Mouse (Mus musculus): Measurements from ENCODE around the gene Gabbr1.
A peak's percentile ranks its signal among the peaks of the same experiment; 100 is the strongest.
"Not testable (repeated sequence)": the region's sequence is repeated elsewhere in the genome, so short reads cannot be mapped to it uniquely, and the experiment has no call there.

The Gabbr1 gene

DNA sequence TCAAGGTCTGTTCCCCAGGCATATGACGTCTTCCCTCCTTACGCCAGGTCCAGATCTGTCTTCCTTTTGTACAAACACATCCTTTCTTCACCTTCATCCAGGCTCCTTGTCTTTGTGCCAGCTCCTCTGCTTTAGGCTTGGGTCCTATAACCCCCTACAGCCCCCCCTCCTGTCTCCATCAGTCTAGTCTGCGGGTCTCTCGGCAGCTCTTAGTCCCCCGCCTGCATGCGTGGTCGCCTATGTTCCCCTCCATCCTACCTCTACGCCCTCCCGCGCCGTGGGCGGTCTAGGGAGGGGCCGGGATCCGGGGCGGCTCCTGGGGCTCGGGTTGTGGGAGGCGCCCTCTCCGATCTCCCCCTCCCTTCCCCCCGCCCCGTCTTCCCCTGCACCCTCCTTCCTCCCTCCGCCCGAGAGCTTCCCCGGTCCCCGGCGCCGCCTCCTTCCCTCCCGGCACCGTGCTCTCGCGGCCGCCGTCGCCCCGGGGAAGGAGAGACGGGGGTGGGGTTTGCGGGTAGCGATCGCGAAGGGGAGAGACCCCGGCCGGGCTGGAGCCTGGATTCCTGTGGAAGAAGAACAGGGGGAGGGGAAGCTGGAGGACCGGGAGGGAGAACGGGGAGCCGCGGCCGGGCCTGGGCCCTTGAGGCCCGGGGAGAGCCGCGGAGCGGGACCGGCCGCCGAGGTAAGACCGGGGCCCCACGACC, at the start of gene Gabbr1:
TSS of gene Gabbr1 (plus strand) at position 356 of the 701 bp plus-strand sequence.
- DNase-seq (ENCODE audit: low read depth): peak; percentile 55

DNA sequence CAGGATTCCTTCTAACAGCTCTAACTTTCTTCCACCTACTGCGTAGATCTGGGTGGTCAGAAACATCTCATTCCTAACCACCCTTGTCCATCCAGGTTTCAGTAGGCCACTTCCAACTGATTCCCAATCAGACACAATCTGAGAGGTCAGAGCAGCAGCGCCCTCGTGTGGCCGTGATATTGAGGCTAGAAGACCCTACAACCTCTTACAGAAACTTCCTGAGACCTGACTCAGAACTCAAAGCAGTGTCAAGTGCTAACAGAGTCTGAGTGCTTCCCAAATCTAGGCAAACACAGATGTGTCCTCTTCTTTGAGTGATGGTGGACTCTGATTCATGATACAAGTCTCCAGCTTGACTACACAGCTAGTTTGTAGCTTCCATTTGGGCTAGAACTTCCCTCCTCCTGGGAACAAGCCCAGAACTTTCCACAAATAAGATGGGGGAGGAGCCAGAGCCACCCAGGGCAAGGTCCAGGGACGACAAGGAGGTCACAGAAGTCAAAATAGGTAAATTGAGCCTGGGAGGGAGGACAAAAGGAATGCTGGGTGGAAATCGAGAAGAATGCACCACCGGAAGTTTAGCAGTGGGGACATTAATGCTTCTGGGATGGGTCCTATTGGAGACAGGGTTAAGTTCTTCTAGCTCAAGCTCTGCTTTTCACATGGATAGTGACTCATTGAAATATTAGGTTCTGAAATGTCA, 48.6 kb upstream of the Gabbr1 start:
- peak; percentile 78 for DNase-seq (ENCODE audit: low read depth)

GRCm38 (mm10) chr17:36998477-36998876, 47.3 kb upstream of the Gabbr1 start:
- no peak for DNase-seq (ENCODE audit: low read depth)

DNA sequence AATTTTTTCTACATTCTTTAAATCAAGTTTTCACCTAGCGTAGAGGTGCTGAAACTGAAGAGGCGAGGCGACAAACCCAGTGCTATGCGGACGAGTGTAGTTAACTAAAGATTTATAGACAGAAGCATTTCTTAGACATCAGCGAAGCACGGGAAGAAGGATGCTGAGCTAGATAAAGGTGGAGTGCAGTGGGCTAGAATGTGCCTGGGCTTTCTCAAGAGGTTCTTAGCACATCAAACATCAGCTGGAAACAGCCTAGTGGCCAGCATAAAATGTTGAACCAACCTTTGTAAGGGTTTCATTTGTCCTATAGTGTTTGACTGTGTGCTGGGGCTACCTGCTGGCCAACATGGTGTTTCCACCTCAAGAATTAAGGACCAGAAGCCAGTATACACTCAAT, 44.9 kb upstream of the Gabbr1 start, which contains the start of gene Zfp57:
TSS of gene Zfp57 (plus strand) at position 301 of the 400 bp plus-strand sequence.
- DNase-seq (ENCODE audit: low read depth): no peak

- no peak for DNase-seq (ENCODE audit: low read depth)
Measured at GRCm38 (mm10) chr17:37002364-37003330, 43.1 kb upstream of the Gabbr1 start.

DNA sequence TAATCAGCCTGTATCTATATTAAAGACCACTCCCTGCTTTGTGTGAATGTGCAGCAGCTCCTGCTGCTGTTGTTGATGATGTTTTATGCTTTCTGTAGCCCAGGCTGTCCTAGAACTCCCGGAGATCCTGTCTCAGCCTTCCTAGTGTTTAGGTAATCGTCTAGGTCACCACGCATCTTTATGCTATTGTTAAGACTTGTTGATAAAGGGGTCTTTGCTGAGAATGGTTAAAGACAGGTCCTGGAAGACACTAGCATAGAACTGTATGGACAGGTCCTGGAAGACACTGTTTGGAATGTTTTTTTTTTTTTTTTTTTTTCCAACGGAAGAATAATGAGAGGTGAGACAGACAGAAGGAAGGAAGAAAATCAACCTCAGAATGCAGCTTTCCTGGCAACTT, 42.4 kb upstream of the Gabbr1 start:
- no peak for DNase-seq (ENCODE audit: low read depth)

DNA sequence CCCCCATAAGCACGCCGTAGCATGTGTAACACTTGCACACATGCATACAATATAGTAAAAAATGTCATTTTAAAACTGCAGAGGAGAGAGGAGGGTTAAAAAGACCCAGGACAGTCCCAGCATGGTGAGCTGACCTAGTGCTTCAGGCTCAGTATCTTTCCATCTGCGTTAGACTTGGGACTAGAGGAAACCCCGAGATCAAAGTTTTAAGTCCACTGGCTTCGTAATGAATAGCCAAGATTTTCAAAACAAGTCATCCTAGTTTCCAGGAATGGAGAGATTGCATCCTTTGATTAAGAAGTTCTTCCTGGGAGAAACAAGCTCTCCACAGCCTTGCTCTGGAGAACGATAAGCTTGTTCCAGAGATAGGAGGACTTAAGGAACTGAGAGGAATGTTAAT, 37.6 kb upstream of the Gabbr1 start:
- DNase-seq (ENCODE audit: low read depth): no peak

- peak; percentile 73 for DNase-seq (ENCODE audit: low read depth)
Measured at GRCm38 (mm10) chr17:37009460-37010042, 36.2 kb upstream of the Gabbr1 start.

DNA sequence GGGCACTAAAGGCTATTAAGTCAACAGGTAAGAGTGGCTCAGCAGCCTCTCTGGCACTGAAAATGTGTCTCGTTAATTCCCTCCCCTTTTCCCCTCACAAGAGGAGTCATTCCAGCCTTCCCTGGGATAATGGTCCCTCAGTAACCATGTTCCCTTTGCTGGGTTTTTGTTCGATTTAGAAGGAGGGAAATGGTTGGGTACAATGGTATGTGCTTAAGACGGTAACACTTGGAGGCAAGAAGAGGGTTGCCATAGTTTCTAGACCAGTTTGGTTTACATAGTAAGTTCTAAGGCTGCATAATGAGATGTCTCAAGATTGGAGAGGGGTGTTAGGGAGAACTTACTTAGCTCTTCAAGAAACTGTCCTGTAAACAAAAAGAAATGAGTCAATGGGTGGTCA, 34.0 kb upstream of the Gabbr1 start:
- no peak for DNase-seq (ENCODE audit: low read depth)

DNA sequence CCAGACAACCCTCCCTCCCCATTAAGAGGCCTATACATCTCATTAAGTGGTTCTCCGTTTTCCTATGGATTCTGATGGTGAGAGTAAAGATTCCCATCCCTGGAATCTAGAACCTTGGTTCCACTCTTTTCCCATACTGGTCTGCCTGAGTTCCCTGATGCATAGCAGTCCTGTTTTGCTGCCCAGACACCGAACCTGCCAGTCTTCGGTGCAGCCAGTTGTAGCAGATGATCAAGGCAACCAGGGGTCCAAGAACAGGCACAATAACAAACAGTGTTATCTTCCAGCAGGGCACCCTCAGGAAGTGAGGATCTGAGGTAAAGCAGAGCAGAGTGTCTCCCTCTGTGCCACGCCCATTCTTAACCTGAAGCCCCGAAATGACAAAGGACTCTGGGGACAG, 33.6 kb upstream of the Gabbr1 start:
- no peak for DNase-seq (ENCODE audit: low read depth)

DNA sequence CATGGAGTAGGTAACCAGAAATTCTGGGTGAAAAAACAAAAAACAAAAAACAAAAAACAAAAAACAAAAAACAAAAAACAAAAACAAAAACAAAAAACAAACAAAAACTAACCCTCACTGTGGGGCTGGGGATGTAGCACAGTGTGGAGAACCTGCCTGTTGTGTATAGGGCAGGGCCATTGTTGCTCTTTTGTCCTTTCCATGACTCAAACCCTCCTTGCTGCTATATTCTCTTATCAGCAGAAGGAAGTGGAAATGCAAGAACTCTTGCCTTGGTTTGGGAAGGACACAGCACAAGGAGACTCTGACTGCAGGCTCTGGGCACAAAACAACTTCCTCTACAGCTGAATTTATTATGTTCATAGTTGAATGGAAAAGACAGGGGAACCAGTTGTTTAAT, 29.4 kb upstream of the Gabbr1 start:
- no peak for DNase-seq (ENCODE audit: low read depth)

DNA sequence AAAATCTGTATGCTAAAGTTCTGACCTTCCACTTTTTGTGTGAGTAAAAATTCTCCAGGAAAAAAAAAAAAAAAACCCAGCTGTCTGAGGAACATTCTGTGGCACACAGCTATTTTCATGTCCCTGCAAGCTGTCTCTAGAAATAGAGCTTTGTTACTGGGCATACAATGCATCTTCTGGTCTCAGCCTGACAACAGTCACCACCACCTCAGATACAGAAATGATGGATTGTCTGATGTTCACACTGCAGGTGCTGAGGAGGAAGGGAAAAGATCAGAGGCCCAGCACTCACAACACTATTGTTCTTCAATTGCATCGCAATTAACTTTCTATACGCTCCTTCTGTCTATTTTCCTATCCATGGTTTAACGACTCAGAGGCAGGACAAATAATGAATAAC, 27.4 kb upstream of the Gabbr1 start:
- DNase-seq (ENCODE audit: low read depth): no peak

DNA sequence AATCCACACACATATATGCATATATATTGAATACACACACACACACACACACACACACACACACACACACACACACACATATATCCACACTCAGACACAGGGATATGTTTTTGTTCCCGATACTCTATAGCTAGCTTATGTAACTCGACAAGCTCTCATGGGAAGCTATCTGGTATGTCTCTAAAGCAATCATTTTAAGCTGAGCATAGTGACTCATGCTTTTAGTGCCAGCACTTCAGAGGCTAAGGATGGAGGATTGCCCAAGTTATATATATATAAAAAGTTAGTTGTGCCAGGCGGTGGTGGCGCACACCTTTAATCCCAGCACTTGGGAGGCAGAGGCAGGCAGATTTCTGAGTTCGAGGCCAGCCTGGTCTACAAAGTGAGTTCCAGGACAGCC, 26.5 kb upstream of the Gabbr1 start:
- not testable (repeated sequence) for DNase-seq (ENCODE audit: low read depth)

DNA sequence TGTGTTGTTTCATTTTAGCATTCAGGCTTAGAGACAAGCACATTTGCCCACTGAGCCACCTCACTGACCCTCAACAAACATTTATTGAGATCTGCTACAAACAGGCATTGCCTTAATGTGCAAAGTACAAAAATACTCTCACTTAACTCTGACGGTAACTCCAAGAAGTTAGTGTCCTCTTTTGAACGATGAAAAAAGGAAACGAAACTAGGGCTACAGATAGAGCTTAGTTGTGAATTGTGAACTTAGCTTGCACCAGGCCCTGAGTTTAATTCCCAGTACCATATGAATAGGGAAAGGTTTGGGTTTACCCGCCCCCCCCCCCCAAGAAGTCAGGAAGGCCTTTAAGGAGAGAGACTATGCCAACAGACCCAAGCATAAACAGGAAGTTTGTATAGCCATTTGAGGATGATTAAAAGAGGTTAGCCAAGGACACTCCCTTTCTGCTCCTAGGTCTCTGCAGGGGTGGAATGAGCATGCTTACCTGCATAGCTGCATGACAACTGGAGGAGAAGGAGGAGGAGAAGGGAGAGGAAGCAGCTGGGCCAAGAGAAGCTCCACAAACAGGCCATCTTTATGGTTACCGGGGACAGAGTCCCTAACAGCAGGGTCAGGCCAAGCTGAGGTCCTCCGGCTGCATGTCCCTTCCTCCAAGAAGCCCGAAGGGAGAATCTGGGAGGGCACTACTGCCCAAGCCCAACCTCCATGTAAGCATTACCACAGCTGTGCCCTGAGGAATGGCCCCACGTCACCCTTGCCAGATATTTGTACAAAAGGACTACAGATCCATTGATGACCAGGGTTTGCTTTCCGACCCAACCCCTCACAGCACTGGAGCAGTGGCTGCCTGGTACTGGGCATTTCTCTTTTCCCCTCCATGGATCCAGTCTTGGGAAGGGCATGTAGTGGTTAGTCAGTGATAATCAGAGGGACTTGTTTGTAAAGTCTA, 22.9 kb upstream of the Gabbr1 start, which contains the start of gene Mog:
TSS of gene Mog (minus strand) at position 771 of the 949 bp plus-strand sequence.
- no peak for DNase-seq (ENCODE audit: low read depth)

GRCm38 (mm10) chr17:37026425-37026824, 19.3 kb upstream of the Gabbr1 start:
- DNase-seq (ENCODE audit: low read depth): no peak

DNA sequence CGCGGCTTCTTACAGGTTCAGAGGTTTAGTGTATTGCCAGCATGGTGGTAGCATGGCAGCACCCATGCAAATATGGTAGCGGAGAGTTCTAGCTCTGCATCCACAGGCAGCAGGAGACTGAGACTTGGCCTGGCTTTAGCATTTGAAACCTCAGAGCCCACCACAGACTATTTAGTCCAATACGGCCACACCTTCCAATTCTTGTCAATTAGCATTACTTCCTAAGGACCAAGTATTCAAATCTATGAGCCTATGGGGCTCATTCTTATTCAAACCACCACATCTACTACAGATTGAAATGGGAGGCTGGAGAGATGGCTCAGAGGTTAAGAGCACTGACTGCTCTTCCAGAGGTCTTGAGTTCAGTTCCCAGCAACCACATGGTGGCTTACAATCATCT, 18.3 kb upstream of the Gabbr1 start:
- no peak for DNase-seq (ENCODE audit: low read depth)

GRCm38 (mm10) chr17:37028212-37028611, 17.6 kb upstream of the Gabbr1 start:
- no peak for DNase-seq (ENCODE audit: low read depth)

GRCm38 (mm10) chr17:37028683-37029120, 17.1 kb upstream of the Gabbr1 start:
- DNase-seq (ENCODE audit: low read depth): no peak

GRCm38 (mm10) chr17:37029162-37029561, 16.6 kb upstream of the Gabbr1 start:
- no peak for DNase-seq (ENCODE audit: low read depth)

GRCm38 (mm10) chr17:37039127-37039894, 6.5 kb upstream of the Gabbr1 start:
- DNase-seq (ENCODE audit: low read depth): peak; percentile 19

All from 416B (cell line).